Mouse (Mus musculus) C2C12 (cell line): Measurements from ENCODE around the gene Bphl.

ENCODE experiments used
- CTCF ChIP-seq: IDR thresholded peaks from one replicate; pipeline ENCODE4 v1.5.1; 2011; ENCODE audit not compliant: control insufficient read depth, insufficient read depth, insufficient read length
- MAX ChIP-seq: IDR thresholded peaks from one replicate; pipeline ENCODE4 v1.6.1; 2011; ENCODE audit warnings: mild to moderate bottlenecking, control low read depth
- MYOG ChIP-seq: IDR thresholded peaks from one replicate; pipeline ENCODE4 v1.6.1; 2011; ENCODE audit not compliant: control insufficient read depth, insufficient read length; ENCODE audit errors: extremely low read depth

DNA sequence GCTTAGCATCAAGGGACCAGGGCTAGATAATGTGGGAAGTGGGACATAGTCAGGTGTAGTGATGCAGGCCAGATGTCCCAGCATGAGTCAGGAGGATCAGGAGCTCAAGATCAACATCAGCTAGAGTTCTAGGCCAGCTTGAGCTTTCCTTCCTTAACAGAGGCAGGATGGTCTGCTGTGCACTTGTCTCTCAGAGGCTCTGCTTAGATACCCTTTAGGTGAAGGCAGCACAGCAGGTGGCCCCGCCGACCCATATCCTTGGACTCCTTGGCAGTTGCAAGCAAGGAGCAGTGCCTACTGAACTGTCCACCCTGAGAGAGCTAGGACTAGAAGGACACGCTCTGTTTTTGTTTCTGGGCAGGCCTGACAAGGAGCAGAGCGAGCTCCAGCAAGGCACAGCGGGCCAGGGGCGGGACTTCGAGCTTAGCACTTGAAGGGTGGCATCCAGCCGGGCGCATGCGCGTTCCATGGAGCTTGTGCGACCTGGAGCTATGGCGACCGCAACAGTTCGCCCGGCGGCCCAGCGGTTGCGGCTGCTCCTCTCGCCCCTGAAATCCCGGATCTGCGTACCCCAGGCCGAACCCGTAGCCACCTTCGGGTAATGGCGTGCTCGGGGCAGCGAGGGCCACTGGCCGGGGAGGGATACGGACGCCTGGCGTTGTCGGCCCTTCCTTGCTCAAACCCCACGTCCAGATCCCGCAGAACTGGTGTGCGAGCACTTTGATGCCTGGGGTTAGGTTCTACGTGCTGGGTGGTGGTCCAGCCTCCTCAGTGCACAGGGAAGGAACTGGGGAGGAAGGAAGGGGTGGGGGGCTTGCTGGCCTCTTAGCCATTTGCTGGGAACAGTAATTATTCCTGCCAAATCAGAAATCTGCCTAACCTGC, at the start of gene Bphl:
- TF ChIP-seq CTCF = no peak
- TF ChIP-seq MYOG = no peak
- TF ChIP-seq MAX = no peak
